Mouse (Mus musculus): ENCODE results near the gene Sec1.

The Sec1 gene

DNA sequence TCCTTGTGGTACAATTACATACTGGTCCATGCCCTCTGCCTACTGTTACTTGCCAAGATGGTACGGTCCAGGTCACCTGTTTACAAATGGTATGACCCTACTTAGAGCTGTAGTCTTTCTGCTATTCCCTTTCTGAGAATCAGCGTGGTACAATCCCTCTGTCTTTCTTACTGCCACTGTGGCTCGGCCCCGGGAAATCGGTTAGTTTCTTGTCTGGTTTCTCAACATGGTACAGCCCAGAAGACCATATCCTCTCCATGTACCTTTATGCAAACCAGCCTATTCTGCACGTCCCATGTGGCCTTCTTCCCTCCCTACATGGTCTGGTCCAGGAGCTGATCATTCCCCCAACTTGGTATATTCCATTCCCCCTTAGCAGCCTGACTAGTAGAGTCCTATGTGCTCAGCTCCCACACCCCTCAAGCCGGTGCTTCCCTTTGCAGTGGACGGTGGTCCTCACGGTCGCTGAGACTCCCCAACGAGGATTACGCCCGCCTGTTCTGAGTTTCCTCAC, 9.9 kb upstream of the Sec1 start:
- peak; percentile 78 for DNase-seq

DNA sequence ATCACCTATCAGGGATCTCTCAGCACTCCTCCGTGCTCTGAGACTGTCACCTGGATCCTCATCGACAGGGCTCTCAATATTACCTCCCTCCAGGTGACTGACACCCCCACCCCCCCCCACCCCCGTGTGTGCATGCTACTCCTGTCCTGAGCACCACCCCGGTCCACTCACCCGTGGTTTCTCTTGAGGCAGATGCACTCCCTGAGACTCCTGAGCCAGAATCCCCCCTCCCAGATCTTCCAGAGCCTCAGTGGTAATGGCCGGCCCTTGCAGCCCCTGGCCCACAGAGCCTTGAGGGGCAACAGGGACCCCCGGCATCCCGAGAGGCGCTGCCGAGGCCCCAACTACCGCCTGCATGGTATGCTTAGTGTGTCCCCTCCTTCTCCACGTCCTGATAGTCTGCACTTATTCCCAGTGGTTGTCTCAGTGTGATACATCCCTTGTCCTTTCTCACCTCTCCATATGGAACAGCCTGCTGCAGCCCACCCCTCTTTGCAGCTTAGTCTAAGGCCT, 9.4 kb upstream of the Sec1 start:
- DNase-seq: no peak

- no peak for DNase-seq
Observed at GRCm38 (mm10) chr7:45702809-45703520, 8.8 kb upstream of the Sec1 start.

DNA sequence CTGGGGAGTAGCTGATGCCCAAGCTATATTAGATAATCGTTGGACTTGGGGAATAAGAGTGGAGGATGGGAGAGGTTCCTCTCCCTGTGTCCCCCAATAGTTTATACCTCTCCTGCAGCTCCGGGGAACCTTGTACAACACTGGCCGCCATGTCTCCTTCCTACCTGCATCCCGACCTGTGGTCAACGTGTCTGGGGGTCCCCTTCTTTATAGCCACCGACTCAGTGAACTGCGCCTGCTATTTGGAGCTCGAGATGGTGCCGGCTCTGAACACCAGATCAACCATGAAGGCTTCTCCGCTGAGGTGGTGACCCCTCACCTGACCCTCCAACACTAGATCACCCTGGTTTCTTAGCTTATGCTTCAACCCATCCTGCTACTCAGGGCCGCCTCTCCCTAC, 8.1 kb upstream of the Sec1 start:
- no peak for DNase-seq

- DNase-seq: no peak
Observed at GRCm38 (mm10) chr7:45701607-45702006, 7.4 kb upstream of the Sec1 start.

GRCm38 (mm10) chr7:45701072-45701471, 6.9 kb upstream of the Sec1 start:
- no peak for DNase-seq

DNA sequence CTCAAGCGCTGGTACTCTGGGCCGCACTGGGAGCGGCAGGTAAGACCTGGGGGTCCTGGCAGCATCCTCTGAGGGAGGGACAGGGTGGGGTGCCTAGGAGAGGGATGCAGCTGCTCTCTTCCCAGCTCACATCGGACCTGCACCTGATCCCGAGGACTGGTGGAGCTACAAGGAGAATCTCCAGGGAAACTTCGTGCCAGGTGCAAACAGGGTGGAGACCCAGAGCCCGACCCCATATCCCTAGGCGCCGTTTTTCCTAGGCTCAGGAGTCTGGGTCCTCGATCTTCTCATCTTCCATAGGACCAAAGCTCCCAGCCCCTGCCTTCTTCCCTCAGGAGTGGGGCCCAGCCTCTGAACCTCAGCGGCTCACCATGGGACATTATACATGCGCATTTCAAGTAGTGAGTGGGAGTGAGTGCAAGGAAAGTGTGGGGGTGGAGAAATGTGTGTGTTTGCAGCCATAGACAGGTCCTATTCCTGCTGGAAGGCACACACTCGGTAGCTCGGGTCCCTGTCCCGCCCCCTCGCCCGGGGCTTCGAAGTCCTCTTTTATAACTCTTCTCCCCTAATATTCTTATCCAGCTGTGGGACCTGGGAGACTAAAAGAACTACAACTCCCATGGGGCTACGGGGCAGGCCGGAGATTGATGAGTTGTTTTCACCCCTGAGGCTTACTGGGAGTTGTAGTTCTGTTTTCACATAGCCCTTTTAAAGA, 6.3 kb upstream of the Sec1 start:
- DNase-seq: peak; percentile 89

- DNase-seq: no peak
Observed at GRCm38 (mm10) chr7:45699523-45700141, 5.4 kb upstream of the Sec1 start, which contains the start of gene Car11. Gene Car11, plus strand, starts transcription at chr7:45699843.

GRCm38 (mm10) chr7:45697894-45698293, 3.7 kb upstream of the Sec1 start:
- no peak for DNase-seq

GRCm38 (mm10) chr7:45695098-45695497, 896 bp upstream of the Sec1 start:
- DNase-seq: no peak

GRCm38 (mm10) chr7:45692364-45692763, 1.8 kb downstream of the Sec1 start:
- DNase-seq: no peak

GRCm38 (mm10) chr7:45689800-45690199, 4.4 kb downstream of the Sec1 start:
- DNase-seq: no peak

DNA sequence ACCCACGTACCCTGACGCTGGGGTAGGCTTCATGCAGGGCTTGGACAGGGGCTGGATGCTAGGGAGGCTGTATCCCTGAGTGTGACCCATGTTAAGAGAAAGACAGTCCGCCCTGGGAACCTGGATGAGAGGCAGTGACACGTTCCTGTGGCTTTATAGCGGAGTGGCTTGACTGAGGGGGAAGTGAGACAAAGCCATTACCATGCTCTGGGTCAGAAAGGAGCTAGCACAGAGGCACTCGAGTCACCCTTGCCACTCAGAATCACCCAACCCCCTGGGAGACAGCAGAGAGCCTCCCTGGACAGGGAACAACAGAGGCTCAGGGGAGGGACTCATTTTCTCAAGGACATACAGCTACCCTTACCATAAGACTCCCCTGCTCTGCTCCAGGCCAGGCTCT, 5.1 kb downstream of the Sec1 start:
- no peak for DNase-seq

GRCm38 (mm10) chr7:45686841-45687240, 7.4 kb downstream of the Sec1 start:
- no peak for DNase-seq

- DNase-seq: no peak
Observed at GRCm38 (mm10) chr7:45685811-45686210, 8.4 kb downstream of the Sec1 start.

GRCm38 (mm10) chr7:45683396-45684050, 10.7 kb downstream of the Sec1 start, which contains the start of gene Ntn5:
Gene Ntn5, plus strand, starts transcription at chr7:45684022.
- DNase-seq: no peak

GRCm38 (mm10) chr7:45682144-45683126, 11.8 kb downstream of the Sec1 start:
- peak; percentile 91 for DNase-seq

DNA sequence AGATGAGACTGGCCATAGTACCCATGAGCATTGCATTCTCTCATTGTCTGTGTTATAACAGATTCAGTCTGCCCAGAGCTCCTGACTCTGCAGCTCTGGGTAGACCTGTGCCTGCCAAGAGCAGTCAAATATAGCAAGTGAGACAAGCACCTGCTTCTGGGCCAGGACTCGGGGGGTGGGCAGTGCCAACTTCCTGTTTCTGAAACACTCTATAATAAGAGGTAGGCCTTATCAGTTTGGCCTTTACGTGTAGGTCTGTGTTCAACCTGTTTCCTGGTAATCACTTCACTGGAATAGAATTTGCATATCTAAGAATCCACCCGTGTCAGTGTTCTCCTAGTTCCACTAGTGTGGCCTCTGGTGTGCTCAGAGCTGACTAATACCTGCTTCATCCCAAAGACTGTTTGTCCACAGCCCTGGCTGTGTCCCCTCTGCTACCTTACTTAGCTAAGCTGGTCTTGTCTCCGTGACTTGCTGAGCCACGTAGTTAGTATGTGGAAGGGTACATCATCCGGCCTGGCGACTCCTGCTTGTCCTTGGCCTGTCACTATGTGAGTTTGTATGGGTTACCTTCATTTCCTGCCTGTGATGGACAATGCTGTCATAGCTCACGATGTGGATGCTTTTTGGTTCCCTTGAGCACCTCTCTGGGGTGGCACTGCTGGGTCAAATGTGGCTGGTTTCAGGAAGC, 13.0 kb downstream of the Sec1 start:
- no peak for DNase-seq

- DNase-seq: peak; percentile 62
Observed at GRCm38 (mm10) chr7:45679966-45680621, 14.1 kb downstream of the Sec1 start.

- DNase-seq: no peak
Observed at GRCm38 (mm10) chr7:45678513-45678912, 15.7 kb downstream of the Sec1 start.
